Mouse (Mus musculus): ENCODE results near the gene AU018091. TPM values are rescaled to one million over a fixed set of nuclear protein-coding genes. Genes with fewer than 3 reads are reported as not detected.
"Not testable (repeated sequence)": the region's sequence is repeated elsewhere in the genome, so short reads cannot be mapped to it uniquely, and the experiment has no call there.

The AU018091 gene
- total and polyA plus RNA-seq, 2 experiments from 2014 or later = not detected

DNA sequence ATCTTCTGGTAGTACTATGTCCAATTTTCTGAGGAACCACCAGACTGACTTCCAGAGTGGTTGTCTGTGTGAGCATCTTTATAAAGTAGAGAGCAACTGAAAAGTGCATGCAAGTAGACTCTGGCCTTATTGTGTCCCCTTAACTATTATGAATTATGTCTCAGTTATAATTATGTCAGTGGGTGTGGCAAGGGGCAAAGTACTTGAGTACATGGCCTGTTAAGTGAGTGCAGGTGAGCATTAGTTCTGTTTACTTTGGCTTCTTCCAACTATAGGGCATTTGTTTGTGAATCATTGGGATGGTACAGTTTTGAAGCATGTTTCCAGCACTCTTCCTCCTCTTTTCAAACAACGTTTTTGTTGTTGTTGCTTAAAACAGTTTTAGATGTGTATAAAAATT, 38.7 kb downstream of the AU018091 start:
- ATAC-seq (ENCODE audit: low FRiP score) (no peak), DNase-seq (ENCODE audit: low spot score) (no peak)
- Histone ChIP-seq H3K4me1 (ENCODE audit: insufficient read depth, low read length) (no peaks in the 10 kb centered on the region), H3K9me3 (ENCODE audit: low read length) (peaks cover 9% of the 10 kb centered on the region), H3K4me2 (ENCODE audit: low read depth, low read length, poor library complexity, severe bottlenecking) (no peak overlapping the region), H3K4me3 (ENCODE audit: low read depth, low read length) (no peak overlapping the region), H3K27me3 (ENCODE audit: insufficient read depth, low read length) (no peaks in the 10 kb centered on the region), H3K9ac (replicated peaks; ENCODE audit: low read length, poor library complexity, severe bottlenecking) (no peak overlapping the region), H3K36me3 (ENCODE audit: insufficient read depth, low read length) (no peaks in the 10 kb centered on the region), H3K27ac (ENCODE audit: low read depth, low read length) (no peak overlapping the region)
- TF ChIP-seq CTCF (IDR thresholded peaks at IDR 0.05) = no peak
- WGBS = 69% methylated on average over 1 of the region's 1 CpGs

GRCm38 (mm10) chr7:3128564-3128963, 40.4 kb downstream of the AU018091 start:
- not testable (repeated sequence) for H3K4me2 ChIP-seq (ENCODE audit: low read depth, low read length, poor library complexity, severe bottlenecking); H3K4me1 ChIP-seq (ENCODE audit: insufficient read depth, low read length); H3K9ac ChIP-seq (replicated peaks; ENCODE audit: low read length, poor library complexity, severe bottlenecking); H3K4me3 ChIP-seq (ENCODE audit: low read depth, low read length); H3K27me3 ChIP-seq (ENCODE audit: insufficient read depth, low read length); H3K9me3 ChIP-seq (ENCODE audit: low read length); DNase-seq (ENCODE audit: low spot score); ATAC-seq (ENCODE audit: low FRiP score); H3K36me3 ChIP-seq (ENCODE audit: insufficient read depth, low read length); H3K27ac ChIP-seq (ENCODE audit: low read depth, low read length)

GRCm38 (mm10) chr7:3111193-3111592, 57.8 kb downstream of the AU018091 start:
- H3K4me3 ChIP-seq (ENCODE audit: low read depth, low read length); DNase-seq (ENCODE audit: low spot score); H3K27me3 ChIP-seq (ENCODE audit: insufficient read depth, low read length); H3K9me3 ChIP-seq (ENCODE audit: low read length); H3K9ac ChIP-seq (replicated peaks; ENCODE audit: low read length, poor library complexity, severe bottlenecking); ATAC-seq (ENCODE audit: low FRiP score); H3K27ac ChIP-seq (ENCODE audit: low read depth, low read length); H3K36me3 ChIP-seq (ENCODE audit: insufficient read depth, low read length); H3K4me1 ChIP-seq (ENCODE audit: insufficient read depth, low read length); H3K4me2 ChIP-seq (ENCODE audit: low read depth, low read length, poor library complexity, severe bottlenecking): not testable (repeated sequence)
- no CpG with 5 or more reads among the region's 6 CpGs for WGBS

- H3K27ac ChIP-seq (ENCODE audit: low read depth, low read length); DNase-seq (ENCODE audit: low spot score); H3K4me3 ChIP-seq (ENCODE audit: low read depth, low read length); H3K9me3 ChIP-seq (ENCODE audit: low read length); H3K4me2 ChIP-seq (ENCODE audit: low read depth, low read length, poor library complexity, severe bottlenecking); H3K4me1 ChIP-seq (ENCODE audit: insufficient read depth, low read length); H3K36me3 ChIP-seq (ENCODE audit: insufficient read depth, low read length); H3K27me3 ChIP-seq (ENCODE audit: insufficient read depth, low read length); ATAC-seq (ENCODE audit: low FRiP score); H3K9ac ChIP-seq (replicated peaks; ENCODE audit: low read length, poor library complexity, severe bottlenecking): not testable (repeated sequence)
- 62% methylated on average over 13 of the region's 13 CpGs for WGBS
Observed at GRCm38 (mm10) chr7:3106516-3107077, 62.4 kb downstream of the AU018091 start.

MicroRNAs within 50 kb of the gene (microRNA counts, 519-probe panel; counts per million panel counts)
- 528 counts per million, percentile 58 among the panel's probes with 10 or more counts for microRNA mmu-miR-290-3p
- 528 counts per million, percentile 58 among the panel's probes with 10 or more counts for microRNA mmu-miR-290-5p
- microRNA mmu-miR-291a-3p = 528 counts per million, percentile 58 among the panel's probes with 10 or more counts
- 528 counts per million, percentile 58 among the panel's probes with 10 or more counts for microRNA mmu-miR-291a-5p
- microRNA mmu-miR-292-5p = 528 counts per million, percentile 58 among the panel's probes with 10 or more counts

Small RNAs within 50 kb of the gene (microRNA-seq; reads per million reads assigned to microRNA genes)
- gene Mir290a (ENCODE audit: borderline number of aligned reads) = not detected
- not detected for gene Mir290b (ENCODE audit: borderline number of aligned reads)
- 1.3 reads per million for gene Mir291a (ENCODE audit: borderline number of aligned reads)
- gene Mir292 (ENCODE audit: borderline number of aligned reads) = not detected
- not detected for gene Mir292b (ENCODE audit: borderline number of aligned reads)

Other genes starting within 250 kb of the AU018091 start
- 0.05 and 0.16 TPM in 2 replicates for gene Nlrp12, start 80.5 kb upstream of the AU018091 start, total RNA-seq (2014; rRNA removed)
- gene Nlrp12, start 80.5 kb upstream of the AU018091 start, polyA plus RNA-seq (2015; fragmentation: Nextera tagmentation; extraction: Ambion mirVana) = 0.09 TPM in 1 of 2 replicates, not detected in the other
- gene Myadm, start 119.9 kb upstream of the AU018091 start, total RNA-seq (2014; rRNA removed) = 27.4 and 39.4 TPM in 2 replicates
- 24.2 and 27.2 TPM in 2 replicates for gene Myadm, start 119.9 kb upstream of the AU018091 start, polyA plus RNA-seq (2015; fragmentation: Nextera tagmentation; extraction: Ambion mirVana)
- 11.5 and 12.5 TPM in 2 replicates for gene Prkcg, start 120.0 kb upstream of the AU018091 start, total RNA-seq (2014; rRNA removed)
- 6.0 and 7.4 TPM in 2 replicates for gene Prkcg, start 120.0 kb upstream of the AU018091 start, polyA plus RNA-seq (2015; fragmentation: Nextera tagmentation; extraction: Ambion mirVana)
- gene Cacng7, start 163.8 kb upstream of the AU018091 start, total RNA-seq (2014; rRNA removed) = 78.5 and 115 TPM in 2 replicates
- gene Cacng7, start 163.8 kb upstream of the AU018091 start, polyA plus RNA-seq (2015; fragmentation: Nextera tagmentation; extraction: Ambion mirVana) = 2.9 and 3.7 TPM in 2 replicates
- 44.0 and 59.0 TPM in 2 replicates for gene Cacng8, start 221.5 kb upstream of the AU018091 start, total RNA-seq (2014; rRNA removed)
- 20.8 and 21.4 TPM in 2 replicates for gene Cacng8, start 221.5 kb upstream of the AU018091 start, polyA plus RNA-seq (2015; fragmentation: Nextera tagmentation; extraction: Ambion mirVana)